Mouse (Mus musculus) heart, postnatal 25 days (tissue): Measurements from ENCODE around the gene Pde4d. TPM values are rescaled to one million over a fixed set of nuclear protein-coding genes. Genes with fewer than 3 reads are reported as not detected.

Experiments
- DNase-seq: peaks from one replicate; pipeline ENCODE4 v3.0.0; 2022; ENCODE audit warnings: low spot score
- intact Hi-C: fragments of 180-260 bp; cut with DNase I; formaldehyde crosslinking; loops from one replicate; pipeline ENCODE4 v1.15.1; 2025
- total RNA-seq, 2 experiments: library from RNA; stranded (reverse); gene quantifications; 2 replicates each; pipeline ENCODE4 v1.2.3; 2021

The Pde4d gene
- total RNA-seq, 2 experiments from 2014 or later: 29.1 to 41.2 TPM

DNA sequence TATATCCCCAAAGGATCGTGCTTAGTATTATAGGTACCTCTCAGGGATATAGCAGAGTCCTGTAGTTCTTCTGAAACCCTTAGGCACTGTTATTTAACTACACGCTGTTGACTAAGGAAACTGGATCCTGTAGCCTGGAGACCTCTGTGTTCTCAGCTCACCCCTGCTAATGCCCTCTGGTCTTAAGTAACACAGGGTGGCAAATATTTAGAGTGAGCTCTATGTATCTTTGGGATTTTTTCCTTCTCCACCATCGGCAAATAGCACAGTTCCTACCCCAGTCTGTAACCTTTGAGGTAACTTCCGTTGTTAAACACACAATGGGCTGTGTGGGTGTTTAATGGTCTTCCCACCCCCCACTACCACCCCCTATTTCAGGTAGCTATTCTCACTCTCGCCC lies 102.5 kb downstream of the Pde4d start:
- DNase-seq: no peak
- intact Hi-C loops: no loop called here

DNA sequence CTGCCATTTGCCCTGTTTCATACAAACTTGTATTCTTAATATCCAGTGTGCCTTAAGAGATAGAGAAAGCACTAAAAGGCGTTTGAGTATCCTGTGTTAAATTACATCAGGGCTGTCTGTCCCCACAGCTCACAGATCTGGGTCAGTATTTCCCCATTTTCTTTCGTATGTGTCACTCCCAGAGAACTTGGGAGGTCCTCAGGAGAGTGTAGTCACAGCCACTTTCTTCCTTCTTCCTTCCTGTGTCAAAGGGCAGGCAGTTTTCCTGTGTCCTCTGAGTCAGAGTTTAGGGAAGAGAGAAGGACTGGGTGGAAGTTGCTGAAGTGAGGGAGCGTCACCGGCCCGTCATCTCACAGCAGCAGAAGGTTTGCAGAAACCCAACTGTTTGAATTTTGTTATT lies 103.2 kb downstream of the Pde4d start:
- intact Hi-C loops: no loop called here
- DNase-seq: no peak

DNA sequence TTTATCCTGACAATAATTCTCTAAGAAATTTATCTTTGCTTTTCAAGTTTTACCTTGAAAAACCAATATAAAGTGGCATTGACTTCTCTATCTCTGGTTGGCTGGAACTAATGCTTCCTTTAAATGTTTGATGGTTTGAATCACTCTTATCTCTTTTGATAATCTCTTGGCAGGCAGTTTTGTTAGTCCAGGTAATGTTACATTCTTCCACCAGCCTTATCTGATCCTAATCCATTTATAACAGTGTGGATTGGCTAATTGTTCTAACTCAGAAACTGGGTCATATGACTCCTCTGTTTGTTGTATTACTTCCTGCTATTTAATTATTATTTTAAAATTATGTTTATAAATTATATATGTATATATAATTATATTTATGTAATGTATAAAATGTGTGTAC lies 105.2 kb downstream of the Pde4d start:
- intact Hi-C loops: no loop called here
- DNase-seq: no peak

DNA sequence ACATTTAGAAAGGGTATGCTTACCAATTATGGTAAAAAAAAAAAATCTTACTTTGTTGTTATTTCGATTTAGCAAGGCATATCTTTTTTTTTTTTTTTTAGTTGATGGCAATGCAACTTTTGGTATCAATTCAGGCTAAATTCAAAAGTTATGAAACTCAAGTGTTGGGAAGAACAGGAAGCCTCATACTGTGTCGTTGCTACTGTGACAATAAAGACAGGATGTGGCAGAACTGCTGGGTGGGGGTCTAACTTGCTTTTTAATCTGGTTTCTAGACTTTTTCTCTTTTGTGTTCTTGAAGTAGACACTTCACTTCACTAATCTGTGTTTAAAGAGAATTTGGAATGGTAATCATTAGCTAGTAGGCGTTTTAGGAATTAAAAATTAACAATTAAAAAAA lies 147.2 kb downstream of the Pde4d start:
- intact Hi-C loops: no loop called here
- DNase-seq: no peak

DNA sequence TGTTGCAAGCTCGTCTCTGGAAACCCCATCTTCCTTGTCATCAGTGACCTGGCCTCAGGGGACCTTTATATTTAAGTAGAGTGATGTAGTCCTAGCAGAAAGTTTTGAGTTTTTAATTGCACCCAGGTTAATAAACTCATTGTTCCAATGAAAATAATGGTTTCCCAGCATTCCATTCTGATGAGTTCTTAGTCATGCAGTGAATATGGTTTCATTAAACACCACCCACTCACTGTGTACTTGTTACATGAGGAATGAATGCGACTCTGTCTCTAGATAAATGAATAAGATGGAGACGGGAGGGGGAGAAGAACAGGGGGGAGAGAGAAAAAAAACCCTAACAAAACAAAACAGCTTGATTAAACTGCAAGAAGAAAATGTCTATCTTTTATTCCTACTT lies 148.9 kb downstream of the Pde4d start:
- intact Hi-C loops: no loop called here
- no peak for DNase-seq

DNA sequence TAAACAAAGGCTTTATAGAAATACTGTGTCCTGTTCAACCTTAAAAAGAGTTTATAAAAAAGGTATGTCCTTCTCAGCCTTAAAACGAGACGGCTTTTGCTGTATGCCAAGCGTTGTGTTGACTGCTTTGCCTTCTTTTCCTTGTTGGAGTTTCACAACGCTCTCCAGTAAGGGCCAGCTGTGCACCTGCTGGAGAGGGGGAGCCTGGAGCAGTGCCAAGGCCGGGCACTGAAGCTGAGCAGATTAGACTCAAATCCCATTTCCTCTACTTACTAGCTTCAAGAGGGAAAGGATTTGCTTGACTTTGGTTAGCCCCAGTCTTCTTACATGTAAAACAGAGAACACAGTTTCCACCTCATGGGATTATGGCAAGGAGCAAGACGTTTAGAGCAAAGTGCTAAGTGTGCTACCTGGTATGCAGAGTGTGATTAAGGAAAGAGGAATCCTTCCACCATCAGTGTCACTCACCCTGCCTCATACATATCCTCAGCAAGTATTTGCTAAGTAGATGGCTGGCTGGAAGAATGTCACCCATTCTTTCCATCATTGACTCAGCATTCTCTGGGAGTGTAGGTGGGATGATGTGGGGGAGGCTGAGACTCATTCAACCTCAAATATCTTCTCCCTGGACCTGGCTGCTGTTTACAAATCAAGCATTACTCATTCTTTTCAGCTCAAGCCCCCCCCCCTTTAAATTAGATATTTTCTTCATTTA lies 149.6 kb downstream of the Pde4d start:
- intact Hi-C loops: no loop called here
- no peak for DNase-seq

DNA sequence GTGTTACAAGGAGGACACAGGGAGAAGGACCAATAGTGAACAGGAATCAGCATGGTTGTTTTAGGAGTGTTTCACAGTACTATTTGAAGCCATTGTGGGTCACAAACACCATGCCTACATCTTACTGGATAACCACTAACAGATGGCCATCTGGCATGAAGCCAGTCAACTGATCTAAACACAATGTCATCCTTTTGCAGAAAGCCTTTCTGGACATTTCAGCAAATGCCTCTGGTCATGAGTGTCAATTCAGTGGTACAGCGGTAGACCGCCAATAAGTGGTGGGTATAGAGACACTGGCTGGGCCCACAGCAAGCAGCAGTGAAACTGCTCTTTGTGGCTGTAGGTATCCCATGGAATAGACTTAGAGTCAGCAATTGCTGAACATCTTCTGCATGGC lies 151.3 kb downstream of the Pde4d start:
- DNase-seq: no peak

DNA sequence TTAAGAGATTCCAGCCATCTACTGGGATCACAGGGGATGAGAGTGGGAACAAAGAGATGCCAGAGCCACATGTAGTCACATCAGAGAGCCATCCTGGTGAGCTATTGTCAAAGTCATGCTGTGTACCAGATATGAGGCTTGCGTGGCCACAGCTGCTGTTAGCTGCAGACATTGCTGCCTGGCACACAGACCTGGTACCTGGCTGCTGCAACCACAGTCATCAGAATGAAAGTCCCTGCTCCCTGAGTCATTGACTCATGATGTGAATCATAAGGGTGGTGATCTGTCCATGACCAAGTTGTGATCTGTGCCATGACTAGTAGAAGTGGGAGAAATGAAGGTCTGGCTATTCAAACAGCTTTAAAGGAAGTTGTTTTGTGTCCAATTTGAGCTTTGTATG lies 153.8 kb downstream of the Pde4d start:
- no peak for DNase-seq
- intact Hi-C loops: no loop called here

More for the DNA sequence above, 151.3 kb downstream of the Pde4d start:
- intact Hi-C loops: no loop called here

DNA sequence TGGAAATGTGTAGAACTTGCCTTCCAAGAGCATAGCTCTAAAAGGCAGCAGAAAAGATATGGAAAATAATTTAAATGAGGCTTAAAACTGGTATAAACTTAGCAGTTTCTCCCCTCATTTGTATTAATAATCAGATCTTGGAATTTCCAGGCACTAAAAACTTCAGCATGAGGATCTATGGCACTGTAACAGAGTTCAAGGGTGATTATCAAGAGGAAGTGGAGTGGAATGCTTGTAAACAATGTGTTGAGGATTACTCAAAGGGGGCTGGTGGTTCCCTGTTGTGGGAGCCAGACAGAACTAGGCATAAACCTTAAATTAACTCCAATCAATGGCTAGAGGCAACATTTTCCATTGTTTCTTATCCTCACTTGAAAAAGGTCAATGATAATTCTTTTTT lies 154.5 kb downstream of the Pde4d start:
- intact Hi-C loops: no loop called here
- no peak for DNase-seq

DNA sequence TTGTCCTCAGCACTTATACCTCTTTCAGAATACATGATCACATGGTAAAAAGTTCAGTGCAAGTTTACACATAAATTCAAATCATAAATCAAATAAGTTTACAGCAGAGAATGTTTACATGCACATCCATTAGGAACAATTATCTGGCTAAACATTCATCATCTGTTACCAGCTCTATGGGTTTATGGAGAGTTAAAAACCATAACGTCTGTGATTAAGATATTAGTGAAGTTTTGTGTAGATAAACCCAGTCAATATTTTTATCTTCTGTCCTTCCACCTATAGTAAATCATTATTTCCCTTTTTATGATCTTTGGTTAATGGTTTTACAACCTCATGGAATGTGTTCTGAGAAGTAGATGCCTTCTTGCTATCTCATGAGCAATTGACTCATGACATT lies 168.5 kb downstream of the Pde4d start:
- no peak for DNase-seq
- intact Hi-C loops: no loop called here

DNA sequence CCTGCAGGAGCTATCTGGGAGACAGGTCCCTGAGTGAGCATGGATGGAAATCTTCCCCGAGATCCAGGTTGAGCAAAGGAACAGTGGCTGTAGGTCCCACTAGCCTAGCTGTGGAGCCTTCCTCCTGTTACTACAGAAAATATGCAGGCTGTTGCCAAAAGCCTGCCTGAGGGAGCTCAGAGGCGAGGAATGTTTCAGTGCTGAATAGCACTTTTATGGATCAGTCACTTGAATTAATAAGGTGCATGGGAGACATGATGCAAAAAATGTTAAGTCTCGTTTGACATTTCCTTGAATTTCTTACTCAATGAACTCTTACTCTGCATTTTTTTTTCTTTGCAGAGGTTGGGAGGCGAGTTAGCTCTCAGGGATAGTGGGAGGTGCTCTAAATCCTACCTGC lies 172.9 kb downstream of the Pde4d start:
- intact Hi-C loops: no loop called here
- DNase-seq: no peak

DNA sequence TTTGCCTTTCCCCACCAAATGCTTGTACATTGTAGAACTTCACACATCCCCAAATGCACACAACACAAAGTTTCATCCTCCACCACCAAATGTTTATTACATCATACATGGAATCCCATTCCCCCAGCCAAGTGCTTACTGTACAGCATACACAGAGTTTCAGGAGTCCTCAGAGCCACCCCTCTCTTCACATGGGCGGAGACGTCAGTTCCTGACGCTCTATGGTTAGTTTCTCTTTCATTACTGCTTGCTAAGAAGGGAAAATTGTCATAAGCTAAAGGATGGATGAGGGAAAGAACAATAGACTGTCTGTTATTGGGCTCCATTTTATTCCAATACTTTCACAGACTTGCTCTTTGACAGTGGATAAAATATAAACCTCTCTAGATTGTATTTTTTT lies 174.2 kb downstream of the Pde4d start:
- DNase-seq: no peak
- intact Hi-C loops: no loop called here

DNA sequence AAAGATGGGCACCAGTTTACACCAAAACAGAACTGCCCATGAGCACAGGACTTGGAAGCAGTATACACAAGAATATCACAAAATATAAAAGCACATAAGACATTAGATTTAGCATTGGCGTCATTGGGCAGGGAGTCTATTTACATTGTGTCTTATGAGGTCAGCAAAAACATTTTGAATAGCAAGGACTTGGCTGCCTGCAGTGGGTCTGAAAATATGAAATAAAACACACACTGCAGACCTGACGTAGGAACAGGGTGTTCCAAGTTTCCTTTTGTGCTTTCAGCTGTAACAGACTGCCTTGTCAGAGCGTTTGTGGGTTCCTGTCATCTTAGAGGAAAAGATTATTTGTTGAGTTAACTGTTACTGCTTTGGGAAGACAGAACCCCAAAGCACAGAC lies 176.4 kb downstream of the Pde4d start:
- no peak for DNase-seq
- intact Hi-C loops: no loop called here

DNA sequence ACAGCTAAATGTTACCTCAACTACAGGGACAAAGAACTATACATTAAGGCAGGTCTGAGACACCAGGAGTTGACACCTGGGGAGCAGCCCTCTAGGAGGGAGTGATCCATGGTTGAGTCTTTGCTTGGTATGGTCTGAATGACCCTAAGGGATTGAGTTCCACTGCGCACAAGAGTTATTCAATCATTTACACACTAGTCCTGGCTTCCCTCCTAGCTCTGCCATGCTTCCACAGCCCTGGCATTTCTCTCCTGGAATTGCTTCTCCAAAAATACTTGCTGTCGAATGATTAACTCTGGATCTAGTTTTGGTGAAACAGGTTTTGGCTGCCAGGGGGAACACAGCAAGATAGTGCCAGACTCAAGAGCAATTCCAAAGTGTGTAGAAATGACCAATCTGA lies 178.8 kb downstream of the Pde4d start:
- DNase-seq: no peak

DNA sequence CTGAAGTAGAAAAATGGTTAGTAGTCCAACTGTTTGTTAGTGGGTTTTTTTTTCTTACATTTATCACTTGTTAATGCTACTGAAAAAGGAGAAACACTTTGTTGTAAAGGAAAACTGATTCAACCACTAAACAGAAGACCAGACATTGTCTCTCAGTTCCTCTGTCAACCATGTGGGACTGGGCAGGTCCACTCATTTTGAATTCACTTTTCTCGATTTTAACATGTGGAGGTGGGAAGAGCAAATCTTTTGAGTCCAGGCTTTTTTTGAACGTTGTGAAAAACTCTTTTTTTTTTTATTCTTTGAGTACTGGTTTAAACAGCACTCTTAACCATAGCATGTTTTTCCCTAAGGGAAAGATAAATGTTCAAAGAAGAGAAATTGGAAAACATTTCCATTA lies 180.8 kb downstream of the Pde4d start:
- no peak for DNase-seq
- intact Hi-C loops: no loop called here

More for the DNA sequence above, 178.8 kb downstream of the Pde4d start:
- intact Hi-C loops: no loop called here

DNA sequence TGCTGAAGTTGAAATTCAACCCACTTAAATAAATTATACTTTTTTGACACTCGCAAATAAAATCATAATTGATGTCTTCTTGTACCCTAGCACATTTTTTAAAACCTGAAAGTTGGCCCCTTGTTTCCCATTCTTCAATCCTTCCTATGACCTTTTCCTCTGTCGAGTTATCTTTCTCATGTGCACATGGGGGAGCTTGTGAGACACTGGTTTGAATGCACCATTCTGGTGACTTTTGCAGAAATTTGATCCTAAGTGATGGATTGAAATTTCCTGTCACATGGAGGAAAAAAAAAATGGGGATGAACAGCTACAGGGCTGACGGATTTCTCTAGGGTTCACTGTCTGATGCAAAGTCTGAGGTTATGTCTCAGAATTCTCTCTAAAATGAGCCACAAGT lies 181.5 kb downstream of the Pde4d start:
- no peak for DNase-seq
- intact Hi-C loops: no loop called here

DNA sequence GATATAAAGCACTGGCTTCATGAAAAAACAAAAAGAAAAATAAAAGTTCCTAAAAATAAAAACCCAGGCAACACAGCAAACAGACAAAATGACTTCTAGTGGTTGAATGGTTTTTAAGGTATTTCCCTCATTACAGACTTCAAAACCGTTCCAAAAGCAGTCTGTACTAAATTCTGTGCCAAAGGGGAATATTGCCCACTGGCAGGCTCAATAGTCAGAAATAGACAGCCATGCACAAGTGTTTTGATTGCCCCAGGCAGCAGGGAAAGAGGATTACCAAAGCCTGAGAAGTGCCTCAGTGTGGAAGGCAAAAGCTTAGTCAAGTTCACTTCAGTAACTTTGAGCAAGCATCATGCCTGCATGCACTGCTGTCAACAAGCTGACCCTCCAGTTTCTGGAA lies 186.8 kb downstream of the Pde4d start:
- DNase-seq: no peak
- intact Hi-C loops: no loop called here

DNA sequence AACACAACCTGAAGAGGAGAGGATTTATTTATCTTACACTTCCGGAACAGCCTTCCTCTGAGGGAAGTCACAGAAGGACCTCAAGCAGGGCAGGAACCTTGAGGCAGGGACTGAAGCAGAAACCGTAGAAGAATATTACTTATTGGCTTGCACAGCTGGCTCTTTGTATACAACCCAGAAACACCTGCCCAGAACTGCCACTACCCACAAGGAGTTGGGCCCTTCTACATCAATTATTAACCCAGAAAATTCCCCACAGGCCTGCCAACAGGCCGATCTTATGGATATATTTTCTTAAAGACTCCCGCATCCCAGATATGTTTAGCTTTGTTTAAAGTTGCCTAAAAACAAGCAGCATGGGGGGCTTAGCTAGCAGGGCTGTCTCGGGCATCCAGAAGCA lies 192.5 kb downstream of the Pde4d start:
- no peak for DNase-seq
- intact Hi-C loops: no loop called here

DNA sequence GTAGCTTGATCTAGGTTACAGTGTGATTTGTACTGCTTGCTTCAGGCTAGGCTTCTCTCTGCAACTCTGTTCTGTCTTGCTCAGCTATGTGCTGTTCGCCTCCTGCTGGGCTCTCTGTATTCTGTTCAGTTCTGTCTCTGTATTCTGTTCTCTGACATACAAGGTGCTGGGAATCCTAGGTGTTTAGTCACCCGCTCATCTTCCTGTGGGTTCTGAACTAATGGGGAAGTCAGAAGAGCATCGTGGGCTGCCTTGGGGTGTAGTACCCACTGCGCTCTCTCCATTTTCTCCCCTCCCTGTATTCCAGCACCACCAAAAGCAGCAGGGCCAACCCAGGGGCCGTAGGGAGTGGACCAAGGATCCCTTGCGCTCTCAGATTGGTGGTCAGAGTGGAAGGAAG lies 197.1 kb downstream of the Pde4d start:
- intact Hi-C loops: no loop called here
- DNase-seq: no peak

DNA sequence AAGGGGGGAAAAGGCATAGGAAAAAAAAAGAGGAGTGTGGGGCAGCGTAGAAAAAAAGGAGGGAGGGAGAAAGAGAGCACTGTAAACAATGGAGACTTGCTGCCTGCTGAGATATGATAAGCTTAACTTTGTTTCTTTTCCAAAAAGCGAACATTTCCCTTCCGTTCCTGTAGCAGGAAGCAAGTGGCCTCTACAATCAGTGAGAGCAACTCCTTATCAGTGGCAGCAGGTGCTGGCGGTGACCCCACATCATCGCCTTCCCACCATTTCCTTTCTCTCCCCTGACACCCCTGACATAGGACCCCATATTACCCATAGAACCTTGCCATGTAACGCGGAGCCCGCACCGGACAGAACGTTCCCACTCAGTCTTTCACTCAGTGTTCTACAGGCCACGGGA lies 197.5 kb downstream of the Pde4d start:
- DNase-seq: no peak
- intact Hi-C loops: no loop called here

DNA sequence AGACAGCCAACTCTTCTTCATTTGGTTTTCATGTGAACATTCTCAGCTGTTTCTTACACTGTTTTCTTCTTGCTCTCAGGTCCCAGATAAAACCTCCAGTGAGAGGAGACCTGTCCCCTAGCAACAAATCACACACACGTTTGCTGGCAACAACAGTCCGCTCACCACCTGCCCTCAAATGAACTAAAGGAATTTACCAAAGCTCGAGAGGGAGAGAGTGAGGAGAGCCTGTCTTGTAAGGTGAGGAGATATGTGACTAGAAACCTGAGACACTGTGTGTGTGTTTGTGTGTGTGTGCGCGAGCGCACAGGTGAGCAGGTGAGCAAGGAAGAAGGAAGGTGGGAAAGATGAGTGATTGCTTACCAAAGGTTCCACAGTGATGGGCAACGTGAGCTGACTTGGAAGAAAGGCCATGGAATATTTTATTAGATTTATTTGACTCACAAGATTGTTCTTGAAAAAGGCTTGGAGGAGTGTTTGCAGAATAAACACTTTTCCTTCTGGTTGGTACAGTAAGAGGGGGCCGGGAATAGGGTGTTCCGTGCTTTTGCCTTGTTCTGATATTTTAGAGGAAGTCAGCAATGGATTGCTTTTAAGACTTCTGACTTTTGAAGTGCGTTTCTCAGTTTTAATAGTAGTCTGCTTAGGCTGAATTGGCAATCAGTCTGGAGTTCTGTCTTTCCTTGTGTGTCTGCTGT lies 204.4 kb downstream of the Pde4d start:
- intact Hi-C loops: no loop called here
- DNase-seq: no peak

DNA sequence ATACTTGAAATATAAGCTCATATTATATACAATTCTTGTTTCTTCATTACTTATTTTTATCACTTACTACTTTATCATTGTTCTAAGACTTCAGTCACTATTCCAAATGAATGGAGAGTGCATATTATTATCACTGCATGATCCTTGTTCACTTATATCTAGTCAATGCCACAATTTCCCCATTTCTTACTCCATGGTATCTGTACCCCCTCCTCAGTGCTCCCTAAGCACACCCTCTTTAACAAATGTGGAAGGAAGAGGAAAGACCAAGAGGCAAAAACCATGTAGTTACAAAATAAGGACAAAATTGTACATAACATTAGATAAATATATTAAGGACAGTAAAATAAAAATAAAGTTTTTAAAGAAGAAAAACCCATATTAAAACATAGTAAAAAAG lies 216.8 kb downstream of the Pde4d start:
- DNase-seq: no peak
- intact Hi-C loops: no loop called here
